Mouse (Mus musculus) neural tube, embryonic 11.5 days (tissue): ENCODE measurements around the gene Gimap1. TPM values are rescaled to one million over a fixed set of nuclear protein-coding genes. Genes with fewer than 3 reads are reported as not detected.

Experiments
- ATAC-seq: fragments of 200-750 bp; cut with Nextera tagmentation; 2 replicates; pipeline ENCODE4 v1.8.0; 2017; ENCODE audit warnings: moderate number of reproducible peaks, mild to moderate bottlenecking, moderate TSS enrichment, moderate library complexity; ENCODE audit not compliant: insufficient read depth, low FRiP score, low TSS enrichment
- DNase-seq: peaks from one replicate; pipeline ENCODE4 v3.0.0-alpha.2; 2015; ENCODE audit warnings: low spot score
- H3K27ac ChIP-seq: fragments of 300-500 bp; sonication (generic); 2 replicates; pipeline ENCODE4 v1.5.1; 2014; ENCODE audit warnings: low read depth, mild to moderate bottlenecking, low read length
- H3K27me3 ChIP-seq: fragments of 300-500 bp; sonication (generic); 2 replicates; pipeline ENCODE4 v1.6.1; 2014; ENCODE audit warnings: mild to moderate bottlenecking, low read length, mixed read lengths; ENCODE audit not compliant: control insufficient read depth, insufficient read depth
- H3K36me3 ChIP-seq: fragments of 300-500 bp; sonication (generic); 2 replicates; pipeline ENCODE4 v1.6.1; 2014; ENCODE audit warnings: mild to moderate bottlenecking, low read length, moderate library complexity, mixed read lengths; ENCODE audit not compliant: control insufficient read depth, insufficient read depth
- H3K4me1 ChIP-seq: fragments of 300-500 bp; sonication (generic); 2 replicates; pipeline ENCODE4 v1.6.1; 2014; ENCODE audit warnings: low read length, mixed read lengths; ENCODE audit not compliant: control insufficient read depth, insufficient read depth
- H3K4me2 ChIP-seq: fragments of 300-500 bp; sonication (generic); 2 replicates; pipeline ENCODE4 v1.6.1; 2014; ENCODE audit warnings: low read depth, mild to moderate bottlenecking, moderate library complexity
- H3K4me3 ChIP-seq: fragments of 300-500 bp; sonication (generic); 2 replicates; pipeline ENCODE4 v1.5.1; 2014; ENCODE audit warnings: low read depth, low read length
- H3K9ac ChIP-seq: fragments of 300-500 bp; sonication (generic); 2 replicates; pipeline ENCODE4 v1.6.1; 2014; ENCODE audit warnings: mild to moderate bottlenecking, low read length
- H3K9me3 ChIP-seq: fragments of 300-500 bp; sonication (generic); 2 replicates; pipeline ENCODE4 v1.6.1; 2016; ENCODE audit warnings: low read length; ENCODE audit not compliant: control insufficient read depth
- WGBS: fragments of 180-500 bp; shearing (Covaris S2); extraction: QIAGEN DNeasy Blood & Tissue Kit; methylation state at CpG from one replicate; pipeline ENCODE4 v1.1.7; 2014; 5-methylcytosine and 5-hydroxymethylcytosine counted together
- polyA plus RNA-seq: library from polyadenylated mRNA; unstranded; fragments of >200 nt; fragmentation: Nextera tagmentation; extraction: Ambion mirVana; gene quantifications from 2 replicates; pipeline ENCODE4 v1.2.1, GENCODE M21; 2014

Gene Gimap1
- polyA plus RNA-seq, 1 experiment from 2014 or later = 6.4 TPM

GRCm38 (mm10) chr6:48702146-48702545 lies 36.7 kb upstream of the Gimap1 start:
- H3K4me2 ChIP-seq = no peak overlapping the region
- H3K36me3 ChIP-seq = no peaks in the 10 kb centered on the region
- H3K9ac ChIP-seq = no peak overlapping the region
- no peaks in the 10 kb centered on the region for H3K4me1 ChIP-seq
- no peak for DNase-seq
- WGBS = 91% methylated on average over 7 of the region's 7 CpGs
- no peaks in the 10 kb centered on the region for H3K27me3 ChIP-seq
- no peak overlapping the region for H3K4me3 ChIP-seq
- ATAC-seq = no peak
- H3K9me3 ChIP-seq = no peaks in the 10 kb centered on the region
- no peak overlapping the region for H3K27ac ChIP-seq

GRCm38 (mm10) chr6:48702601-48703000 lies 36.3 kb upstream of the Gimap1 start:
- no peak overlapping the region for H3K4me2 ChIP-seq
- H3K27me3 ChIP-seq = no peaks in the 10 kb centered on the region
- no peak overlapping the region for H3K27ac ChIP-seq
- H3K36me3 ChIP-seq = no peaks in the 10 kb centered on the region
- ATAC-seq (no peak), DNase-seq (no peak)
- no peak overlapping the region for H3K9ac ChIP-seq
- 78% methylated on average over 5 of the region's 5 CpGs for WGBS
- H3K4me1 ChIP-seq = no peaks in the 10 kb centered on the region
- H3K9me3 ChIP-seq = no peaks in the 10 kb centered on the region
- H3K4me3 ChIP-seq = no peak overlapping the region

GRCm38 (mm10) chr6:48704146-48704545 lies 34.7 kb upstream of the Gimap1 start:
- no peak overlapping the region for H3K4me3 ChIP-seq
- no peaks in the 10 kb centered on the region for H3K36me3 ChIP-seq
- no peak overlapping the region for H3K4me2 ChIP-seq
- no peak for DNase-seq
- no peak overlapping the region for H3K9ac ChIP-seq
- ATAC-seq = no peak
- H3K27ac ChIP-seq = no peak overlapping the region
- no peaks in the 10 kb centered on the region for H3K4me1 ChIP-seq
- H3K9me3 ChIP-seq = no peaks in the 10 kb centered on the region
- no peaks in the 10 kb centered on the region for H3K27me3 ChIP-seq

GRCm38 (mm10) chr6:48706130-48706529 lies 32.7 kb upstream of the Gimap1 start:
- no peak overlapping the region for H3K4me2 ChIP-seq
- WGBS = 62% methylated on average over 3 of the region's 3 CpGs
- DNase-seq (no peak), ATAC-seq (no peak)
- no peak overlapping the region for H3K4me3 ChIP-seq
- H3K9ac ChIP-seq = no peak overlapping the region
- no peaks in the 10 kb centered on the region for H3K36me3 ChIP-seq
- no peak overlapping the region for H3K27ac ChIP-seq
- H3K4me1 ChIP-seq = no peaks in the 10 kb centered on the region
- H3K9me3 ChIP-seq = no peaks in the 10 kb centered on the region
- no peaks in the 10 kb centered on the region for H3K27me3 ChIP-seq

- H3K36me3 ChIP-seq = no peaks in the 10 kb centered on the region
- no peaks in the 10 kb centered on the region for H3K27me3 ChIP-seq
- no peak within 1 kb of the TSS for H3K4me2 ChIP-seq
- H3K4me1 ChIP-seq = no peaks in the 10 kb centered on the region
- WGBS = 69% methylated on average over 2 of the region's 2 CpGs
- DNase-seq (no peak), ATAC-seq (no peak)
- no peak within 1 kb of the TSS for H3K4me3 ChIP-seq
- no peak within 1 kb of the TSS for H3K9ac ChIP-seq
- no peak within 1 kb of the TSS for H3K27ac ChIP-seq
- H3K9me3 ChIP-seq = no peaks in the 10 kb centered on the region
Measured at GRCm38 (mm10) chr6:48718455-48718854, 20.4 kb upstream of the Gimap1 start, which contains the start of the genes Gm28053 and Gimap7. TSS of gene Gm28053 (plus strand) at chr6:48718607. TSS of gene Gimap7 (plus strand) at chr6:48718621.

- Histone ChIP-seq H3K4me1 (no peaks in the 10 kb centered on the region), H3K9ac (no peak overlapping the region), H3K4me2 (no peak overlapping the region), H3K9me3 (no peaks in the 10 kb centered on the region), H3K4me3 (no peak overlapping the region), H3K36me3 (no peaks in the 10 kb centered on the region), H3K27me3 (no peaks in the 10 kb centered on the region), H3K27ac (no peak overlapping the region)
- WGBS = 92% methylated on average over 4 of the region's 4 CpGs
- no peak for DNase-seq
- ATAC-seq = no peak
Measured at GRCm38 (mm10) chr6:48720326-48720725, 18.5 kb upstream of the Gimap1 start.

- no peak for DNase-seq
- Histone ChIP-seq H3K4me3 (no peak overlapping the region), H3K27me3 (no peaks in the 10 kb centered on the region), H3K27ac (no peak overlapping the region), H3K4me1 (no peaks in the 10 kb centered on the region), H3K4me2 (no peak overlapping the region), H3K9ac (no peak overlapping the region), H3K36me3 (no peaks in the 10 kb centered on the region), H3K9me3 (no peaks in the 10 kb centered on the region)
- 90% methylated on average over 8 of the region's 8 CpGs for WGBS
- no peak for ATAC-seq
Measured at GRCm38 (mm10) chr6:48723468-48723867, 15.4 kb upstream of the Gimap1 start.

- Histone ChIP-seq H3K27me3 (no peaks in the 10 kb centered on the region), H3K4me3 (no peak overlapping the region), H3K9ac (no peak overlapping the region), H3K27ac (no peak overlapping the region), H3K9me3 (no peaks in the 10 kb centered on the region), H3K36me3 (no peaks in the 10 kb centered on the region), H3K4me2 (no peak overlapping the region), H3K4me1 (no peaks in the 10 kb centered on the region)
- ATAC-seq = no peak
- DNase-seq = no peak
- WGBS = 18% methylated on average over 1 of the region's 1 CpGs
Measured at GRCm38 (mm10) chr6:48725476-48725875, 13.4 kb upstream of the Gimap1 start.

GRCm38 (mm10) chr6:48727761-48728160 lies 11.1 kb upstream of the Gimap1 start:
- WGBS = 92% methylated on average over 5 of the region's 5 CpGs
- no peaks in the 10 kb centered on the region for H3K27me3 ChIP-seq

More at GRCm38 (mm10) chr6:48727761-48728160, 11.1 kb upstream of the Gimap1 start:
- no peak overlapping the region for H3K4me2 ChIP-seq
- DNase-seq = no peak
- H3K4me3 ChIP-seq = no peak overlapping the region
- no peaks in the 10 kb centered on the region for H3K36me3 ChIP-seq
- no peaks in the 10 kb centered on the region for H3K9me3 ChIP-seq
- no peak for ATAC-seq
- no peak overlapping the region for H3K9ac ChIP-seq
- no peaks in the 10 kb centered on the region for H3K4me1 ChIP-seq
- no peak overlapping the region for H3K27ac ChIP-seq
